Mouse (Mus musculus) retina, postnatal 7 days (tissue): ENCODE measurements around the gene Slc35c1.

ENCODE experiments used
- DNase-seq: peaks from one replicate; pipeline ENCODE4 v3.0.0-alpha.2; 2012; ENCODE audit warnings: low read depth, low spot score

Slc35c1 gene

GRCm38 (mm10) chr2:92434375-92434745, 26.0 kb downstream of the Slc35c1 start:
- no peak for DNase-seq

DNA sequence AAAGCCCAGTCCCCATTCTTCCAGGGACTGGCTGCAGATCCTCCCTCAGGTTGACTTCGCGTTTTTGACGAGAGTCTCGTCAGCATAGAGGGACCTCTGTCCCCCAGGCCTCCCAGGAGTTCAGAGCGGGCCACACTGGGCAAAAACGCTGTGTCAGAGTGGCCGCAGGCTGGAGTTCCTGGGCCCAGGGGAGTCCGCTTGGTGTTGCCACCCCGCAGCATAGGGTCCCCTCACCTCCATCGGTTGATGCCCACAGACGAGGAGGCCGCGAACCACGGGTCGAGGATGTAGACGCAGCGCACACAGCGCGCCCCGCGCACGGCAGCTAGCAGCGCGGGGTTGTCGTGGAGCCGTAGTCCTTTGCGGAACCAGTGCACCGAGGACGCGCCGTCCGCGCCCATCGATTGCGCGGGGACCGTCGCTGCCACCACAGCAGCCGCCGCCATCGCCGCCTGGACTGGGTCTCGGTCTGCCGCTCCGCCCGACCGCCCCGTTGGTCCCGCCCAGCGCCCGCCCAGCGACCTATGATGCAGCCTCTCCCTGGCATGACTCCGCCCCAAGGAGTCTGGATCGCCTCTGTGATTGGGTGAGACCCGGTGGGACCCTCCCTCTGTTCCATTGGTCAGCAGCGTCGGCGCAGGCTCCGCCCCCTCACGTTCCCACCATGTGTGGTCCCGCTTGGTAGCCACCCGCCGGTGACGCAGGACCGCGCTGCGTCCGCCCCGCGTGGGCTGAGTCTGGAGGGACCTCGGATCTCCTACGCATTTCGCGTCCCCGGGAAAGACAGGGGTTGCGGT, 26.6 kb downstream of the Slc35c1 start, which contains the start of gene Cry2:
Gene Cry2, minus strand, starts transcription at position 466 of the 797 bp plus-strand sequence.
- DNase-seq, result peak; percentile 99

DNA sequence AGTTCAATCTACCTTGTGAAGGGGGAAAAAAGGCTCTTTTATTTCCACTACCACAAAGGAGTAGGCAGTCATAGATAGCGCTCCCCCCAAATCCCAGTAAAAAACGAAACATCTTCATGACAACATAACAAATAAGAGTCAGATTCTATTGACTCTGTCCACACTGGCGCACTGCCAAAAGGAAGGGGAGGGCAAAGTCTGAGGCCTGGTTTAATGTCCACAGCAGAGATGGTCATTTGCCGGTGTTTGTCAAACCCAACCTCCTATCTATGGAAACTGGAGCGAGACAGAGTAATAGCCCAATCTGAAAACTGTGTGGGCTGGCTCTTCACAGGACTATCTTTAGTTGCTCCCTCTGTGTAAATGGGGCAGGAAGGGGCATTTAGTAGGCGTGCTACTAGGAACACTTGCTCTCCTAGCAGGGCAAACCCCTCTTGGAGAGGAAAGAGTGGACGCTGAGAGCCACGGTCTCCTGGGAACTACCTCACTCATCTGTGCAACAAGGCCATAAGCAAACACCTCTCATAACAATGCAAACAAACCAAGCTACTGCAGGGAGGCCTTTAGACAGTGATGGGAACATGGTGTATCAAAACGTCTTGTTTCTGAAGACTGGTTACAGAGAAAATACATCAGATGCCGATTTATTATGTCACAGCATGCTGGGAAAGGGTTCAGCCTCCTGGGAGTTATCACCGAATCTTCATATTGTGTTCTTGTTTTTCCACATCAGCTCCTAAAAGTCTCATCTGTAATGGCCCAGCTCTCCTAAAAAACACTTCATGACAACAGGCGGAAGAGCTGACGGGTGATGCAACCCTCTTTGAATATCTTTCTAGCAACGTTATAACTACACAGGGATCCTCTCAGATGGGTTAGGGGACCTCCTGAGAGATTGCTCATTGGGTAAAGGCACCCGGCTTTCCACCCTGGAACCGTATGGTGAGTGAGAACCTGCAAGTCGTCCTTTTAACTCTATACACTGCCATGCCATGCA, 27.7 kb downstream of the Slc35c1 start:
- DNase-seq, result no peak

- no peak for DNase-seq
Observed at GRCm38 (mm10) chr2:92431611-92432179, 28.6 kb downstream of the Slc35c1 start.

DNA sequence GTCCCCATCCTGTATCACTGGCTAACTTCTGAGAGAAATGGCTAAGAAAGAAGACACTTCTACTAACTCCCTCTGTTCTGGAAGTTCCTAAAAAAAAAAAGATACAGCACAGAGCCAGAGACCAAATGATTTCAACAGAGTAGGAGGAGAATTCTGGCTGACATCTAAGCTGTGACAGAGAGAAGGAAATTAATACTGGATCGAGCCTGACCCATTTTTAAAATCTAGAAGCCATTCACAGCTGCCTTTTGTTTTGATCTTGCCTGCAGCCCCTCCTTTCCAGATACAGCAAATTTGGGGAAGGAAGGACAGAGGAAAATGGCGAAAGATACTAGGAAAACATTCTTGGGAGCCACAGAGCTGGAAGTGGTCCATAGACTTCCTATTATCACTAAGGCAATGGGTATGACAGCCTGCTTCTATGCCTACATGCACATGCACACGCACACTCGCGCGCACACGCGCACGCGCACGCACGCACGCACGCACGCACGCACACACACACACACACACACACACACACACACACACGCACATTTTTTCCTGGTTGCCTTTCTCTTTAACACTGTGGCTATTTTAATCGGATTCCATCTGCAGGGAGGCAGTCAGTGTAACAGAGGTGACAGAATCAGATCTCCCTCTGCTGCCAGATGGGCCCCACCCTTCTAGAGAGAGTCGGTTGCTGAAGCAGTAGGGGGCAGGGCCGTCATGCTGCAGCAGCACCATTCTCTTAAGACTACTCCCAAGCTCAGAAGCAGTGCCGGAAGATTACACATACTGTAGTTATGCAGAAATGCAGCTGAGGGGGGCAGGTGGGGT, 29.4 kb downstream of the Slc35c1 start:
- DNase-seq, result peak; percentile 62

DNA sequence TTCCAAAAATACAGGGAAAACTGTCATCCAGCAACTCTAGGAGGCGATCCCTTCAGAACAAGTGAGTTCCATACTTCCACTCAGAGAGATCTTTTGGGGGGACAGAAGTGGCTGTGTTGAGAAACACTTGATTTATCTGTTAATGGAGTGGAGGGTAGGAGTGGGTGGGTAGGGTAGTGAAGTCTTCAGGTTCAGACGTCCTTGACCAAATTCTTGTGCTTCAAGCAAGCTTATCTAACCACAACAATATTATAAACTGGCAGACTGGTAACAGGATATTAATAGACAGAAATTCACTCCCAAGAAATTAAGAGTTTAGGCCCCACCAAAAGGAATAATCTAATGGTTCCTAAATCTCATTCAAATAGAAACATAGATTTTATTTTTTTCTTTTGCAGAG, 30.2 kb downstream of the Slc35c1 start:
- no peak for DNase-seq

GRCm38 (mm10) chr2:92427882-92428281, 32.5 kb downstream of the Slc35c1 start:
- peak; percentile 57 for DNase-seq

DNA sequence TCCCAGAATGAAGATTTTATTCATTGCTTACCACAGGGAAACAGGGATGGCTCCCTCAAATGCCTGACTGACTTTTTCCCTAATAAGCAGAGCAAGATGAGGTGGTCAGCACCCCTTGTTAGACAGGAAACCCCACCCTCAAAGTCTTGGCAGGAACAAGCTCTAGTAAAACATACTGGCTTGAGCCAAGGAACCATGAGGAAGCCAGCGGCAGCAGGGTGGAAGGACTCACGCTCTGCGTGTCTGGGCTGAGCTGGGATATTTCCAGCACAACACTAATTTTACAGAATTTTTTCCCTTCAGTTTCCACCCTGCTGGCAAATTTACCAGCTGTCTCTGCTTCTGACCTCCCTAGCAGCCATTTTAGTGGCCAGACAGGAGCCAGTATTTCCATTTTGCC, 33.9 kb downstream of the Slc35c1 start:
- DNase-seq, result no peak

DNA sequence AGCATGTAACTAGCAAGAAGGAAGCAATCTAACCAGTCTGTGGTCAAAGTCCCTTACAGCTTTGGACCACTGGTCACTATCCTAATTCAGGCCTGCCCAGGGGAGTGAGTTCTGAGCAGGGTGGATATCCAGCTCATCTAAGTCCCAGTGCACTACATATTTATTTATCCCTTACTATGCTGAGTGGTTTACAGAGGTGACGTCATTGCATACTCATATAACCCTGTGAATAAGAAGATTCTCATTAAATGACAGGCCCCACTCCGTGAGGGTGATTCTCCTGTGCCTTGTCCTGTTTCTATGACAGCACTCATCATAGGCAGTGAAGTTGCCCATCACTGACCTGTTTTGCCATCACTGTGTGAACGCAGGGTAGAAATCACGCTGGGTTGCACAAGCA, 35.0 kb downstream of the Slc35c1 start:
- DNase-seq, result no peak

- DNase-seq, result no peak
Observed at GRCm38 (mm10) chr2:92424462-92425308, 35.7 kb downstream of the Slc35c1 start.

DNA sequence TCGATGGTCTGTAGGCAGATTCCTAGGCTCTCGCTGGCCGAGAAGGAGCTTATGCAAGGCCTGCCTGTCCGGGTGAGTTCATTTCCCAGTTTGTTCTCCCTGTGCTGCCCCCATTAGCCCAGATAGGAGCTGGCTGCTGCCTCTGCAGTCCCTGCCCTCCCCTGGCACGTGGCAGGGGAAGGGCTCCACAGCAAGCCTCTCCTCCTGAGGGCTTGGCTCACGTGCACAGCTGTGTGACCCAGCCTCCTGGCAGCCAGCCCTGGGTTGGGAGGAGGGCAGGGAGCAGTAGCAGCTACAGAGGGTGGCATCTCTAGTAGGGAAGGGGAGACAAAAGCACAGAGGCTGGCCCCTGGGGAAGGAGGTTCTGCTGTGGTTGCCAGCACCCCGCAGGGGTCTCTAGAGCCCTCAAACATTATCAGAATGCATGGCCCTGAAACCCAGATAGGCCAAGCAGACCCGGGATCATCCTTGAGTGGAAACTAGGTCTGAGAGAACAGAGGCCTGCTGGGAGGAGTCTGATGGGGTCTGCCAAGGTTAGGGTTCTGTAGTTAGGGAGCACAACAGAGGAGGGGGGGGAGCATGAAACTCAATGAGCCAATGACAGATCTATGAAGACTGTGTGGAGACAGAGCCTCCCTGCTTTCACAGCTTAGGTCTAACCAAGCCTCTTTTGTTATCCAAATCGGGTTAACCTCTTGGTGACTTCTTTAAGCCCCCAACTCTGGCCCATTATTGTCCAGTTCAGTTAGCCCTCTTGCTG, 36.5 kb downstream of the Slc35c1 start:
- DNase-seq, result peak; percentile 72

- DNase-seq, result no peak
Observed at GRCm38 (mm10) chr2:92423156-92423555, 37.2 kb downstream of the Slc35c1 start.

DNA sequence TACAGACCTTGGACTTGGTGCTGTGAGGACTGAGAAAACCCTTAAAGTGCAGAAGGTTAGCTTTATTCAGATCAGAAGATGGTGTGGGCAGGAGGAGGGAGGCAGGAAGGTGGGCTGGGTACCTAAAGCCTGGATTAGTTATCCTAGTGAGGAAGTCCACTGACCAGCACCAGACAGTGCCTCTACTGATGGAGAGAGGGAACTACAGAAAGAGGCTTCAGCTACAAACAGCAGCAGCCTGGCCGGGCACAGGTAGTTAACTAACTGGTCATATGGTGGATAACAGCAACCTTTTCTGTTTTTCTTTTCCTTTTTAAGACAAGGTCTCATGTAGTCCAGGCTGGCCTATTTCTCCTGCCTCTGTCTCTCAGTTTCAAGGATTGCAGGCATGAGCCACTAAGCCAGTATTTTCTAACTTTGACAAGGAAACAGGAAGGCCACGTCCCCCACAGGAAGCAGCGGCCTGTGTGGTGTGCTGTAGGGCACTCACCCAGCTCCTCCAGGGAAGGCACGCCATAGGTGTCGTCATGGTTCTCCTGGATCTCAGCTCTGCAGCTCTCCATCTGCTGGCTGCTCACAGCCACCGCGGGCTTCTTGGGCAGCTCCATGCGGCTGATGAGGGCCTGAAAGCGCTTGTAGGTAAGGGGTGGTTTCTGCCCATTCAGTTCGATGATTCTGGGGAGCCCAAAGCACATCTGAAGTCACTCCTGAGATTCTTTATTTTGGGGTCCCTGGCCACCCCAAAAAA, 37.8 kb downstream of the Slc35c1 start:
- DNase-seq, result no peak

DNA sequence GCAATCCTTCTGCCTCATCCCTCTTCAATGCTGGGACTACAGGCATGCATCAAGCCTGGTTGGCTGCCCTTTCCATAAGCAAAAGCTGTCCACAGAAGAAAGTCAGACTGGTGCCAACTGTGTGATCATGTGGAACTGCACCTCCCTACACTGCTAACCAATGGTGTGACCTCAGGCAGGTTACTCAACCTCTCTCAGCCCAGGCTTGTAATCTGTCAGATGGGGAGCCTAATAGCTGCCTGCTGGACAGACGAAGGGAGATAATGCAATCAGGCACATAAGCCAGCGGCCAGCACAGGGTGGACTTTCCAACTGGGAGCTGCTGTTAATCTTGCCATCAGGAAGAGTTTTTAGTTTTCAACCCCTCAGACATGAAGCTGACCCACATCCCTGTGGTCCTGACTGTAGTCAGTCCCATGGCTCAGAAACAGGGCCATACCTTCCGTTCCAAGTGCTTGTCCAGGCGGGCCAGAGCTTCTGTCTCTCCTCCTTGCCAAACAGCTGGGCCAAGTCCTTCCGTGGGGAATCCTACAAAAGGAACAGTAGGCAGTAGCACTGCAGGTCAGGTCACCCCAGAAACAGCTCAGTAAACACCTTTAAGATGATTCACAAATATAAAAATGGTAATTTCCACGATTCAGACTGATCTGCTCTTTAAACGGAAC, 38.5 kb downstream of the Slc35c1 start:
- DNase-seq, result no peak

DNA sequence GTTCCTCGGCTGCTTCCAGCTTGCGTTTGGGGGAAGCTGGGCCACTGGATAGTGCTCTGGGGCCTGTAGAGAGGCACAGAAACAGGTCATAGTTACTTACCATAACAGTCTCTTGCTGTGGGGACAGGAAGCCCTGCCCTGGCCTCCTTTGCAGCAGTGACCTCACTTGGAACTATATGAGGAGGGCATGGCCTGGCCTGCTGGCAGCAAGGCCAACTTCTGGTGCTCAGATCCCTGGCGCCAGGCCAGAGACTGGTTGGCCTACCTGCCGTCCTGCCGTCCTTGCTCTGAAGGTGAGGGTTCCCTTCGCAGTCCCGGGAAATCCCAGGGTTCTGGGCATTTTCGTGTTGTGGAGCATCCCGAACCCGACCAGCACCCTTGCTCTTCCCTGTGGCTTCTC, 48.6 kb downstream of the Slc35c1 start:
- DNase-seq, result no peak

- no peak for DNase-seq
Observed at GRCm38 (mm10) chr2:92408309-92409045, 51.9 kb downstream of the Slc35c1 start.

- no peak for DNase-seq
Observed at GRCm38 (mm10) chr2:92405687-92406086, 54.7 kb downstream of the Slc35c1 start.

- no peak for DNase-seq
Observed at GRCm38 (mm10) chr2:92404737-92405136, 55.6 kb downstream of the Slc35c1 start.
